Comparison of ENCODE assay signal across 8 mouse cellular contexts in genomic region chr11:55389778-55390177, GRCm38 (mm10). TPM values are rescaled to one million over a fixed set of nuclear protein-coding genes. Genes with fewer than 3 reads are reported as not detected.
DNase-seq lines count a peak whose midpoint lies in the region; ATAC-seq lines count a peak whose summit lies in the region.
"Had no signal": no experiment of that assay in that cellular context is flagged by ENCODE, and none has a peak within 500 bp of the region (broad histone marks: within the 10 kb centered on the region; RNA-seq: fewer than 3 reads in every experiment).

No protein-coding gene starts in this region.

- no peak for ATAC-seq in limb, embryonic 11.5 days (ENCODE audit: insufficient number of reproducible peaks, low FRiP score, low TSS enrichment, low read depth)

- H3K4me1 ChIP-seq in limb, embryonic 11.5 days (ENCODE audit: control insufficient read depth, insufficient read depth, low read length) = no peaks in the 10 kb centered on the region

- H3K9ac ChIP-seq in limb, embryonic 11.5 days (ENCODE audit: low read length) = no peak overlapping the region
- H3K9ac ChIP-seq: hindbrain, embryonic 15.5 days had no signal

- no peak overlapping the region for H3K4me2 ChIP-seq in limb, embryonic 11.5 days (ENCODE audit: low read depth, severe bottlenecking)
- H3K4me2 ChIP-seq: hindbrain, embryonic 15.5 days had no signal

- H3K4me3 ChIP-seq in limb, embryonic 11.5 days (ENCODE audit: low read depth, low read length) = no peak overlapping the region
- H3K4me3 ChIP-seq: hindbrain, embryonic 15.5 days had no signal

- H3K36me3 ChIP-seq in limb, embryonic 11.5 days (ENCODE audit: control insufficient read depth, insufficient read depth, low read length) = no peaks in the 10 kb centered on the region
- H3K36me3 ChIP-seq: hindbrain, embryonic 15.5 days had no signal

- H3K9me3 ChIP-seq in limb, embryonic 11.5 days (ENCODE audit: control insufficient read depth, low read length) = no peaks in the 10 kb centered on the region
- H3K9me3 ChIP-seq: hindbrain, embryonic 15.5 days had no signal

- 0% methylated on average over 2 of the region's 2 CpGs for WGBS in limb, embryonic 11.5 days

- no peak overlapping the region for H3K27ac ChIP-seq in limb, embryonic 11.5 days (replicated peaks; ENCODE audit: low read depth, low read length)
- H3K27ac ChIP-seq: hindbrain, embryonic 15.5 days had no signal

- H3K27me3 ChIP-seq in limb, embryonic 11.5 days (ENCODE audit: control insufficient read depth, insufficient read depth, low read length) = no peaks in the 10 kb centered on the region
- H3K27me3 ChIP-seq: hindbrain, embryonic 15.5 days had no signal

- DNase-seq in ovary, postnatal 14 days (ENCODE audit: low spot score) = peak; percentile 52
- no peak for DNase-seq in ovary, postnatal 10 days (ENCODE audit: low spot score)
- DNase-seq in adrenal gland, postnatal 10 days = peak; percentile 80
- peak; percentile 75 for DNase-seq in embryo, embryonic 9.5 days (ENCODE audit: extremely low spot score)
- peak; percentile 81 for DNase-seq in heart, postnatal 4 days
- DNase-seq in limb, embryonic 11.5 days (ENCODE audit: low spot score) = peak; percentile 79
- peak; percentile 87 for DNase-seq in retina, postnatal 1 day

RNA-seq across cellular contexts. Expression of gene Sparc, which starts 33.2 kb away (rescaled TPM):
- total RNA-seq in adrenal gland, postnatal 10 days (2021) = 1,000 to 10,000 TPM; 2,122 to 2,491 TPM
- total RNA-seq in heart, postnatal 4 days (2021) = 1,000 to 10,000 TPM; 1,405 to 1,430 TPM
- polyA plus RNA-seq in limb, embryonic 11.5 days (2014; fragmentation: Nextera tagmentation; extraction: Ambion mirVana) = 244 and 249 TPM in 2 replicates

RNA-seq across cellular contexts. Expression of gene Fat2, which starts 53.4 kb away (rescaled TPM):
- total RNA-seq in adrenal gland, postnatal 10 days (2021) = under 1 TPM; 0.03 to 0.09 TPM
- under 1 TPM; 0.05 to 0.07 TPM for total RNA-seq in heart, postnatal 4 days (2021)
- 0.23 and 0.25 TPM in 2 replicates for polyA plus RNA-seq in limb, embryonic 11.5 days (2014; fragmentation: Nextera tagmentation; extraction: Ambion mirVana)
